Mouse (Mus musculus) limb, embryonic 15.5 days (tissue): ENCODE data around the gene Tmem135. TPM values are rescaled to one million over a fixed set of nuclear protein-coding genes. Genes with fewer than 3 reads are reported as not detected.
"Not testable (repeated sequence)": the region's sequence is repeated elsewhere in the genome, so short reads cannot be mapped to it uniquely, and the experiment has no call there.

Experiments
- ATAC-seq: fragments of 200-750 bp; cut with Nextera tagmentation; 2 replicates; pipeline ENCODE4 v1.8.0; 2017; ENCODE audit warnings: low read depth, moderate TSS enrichment; ENCODE audit not compliant: insufficient number of reproducible peaks, low FRiP score, low TSS enrichment
- H3K27ac ChIP-seq: fragments of 300-500 bp; sonication (generic); 2 replicates; pipeline ENCODE4 v1.5.1; 2015; ENCODE audit warnings: moderate library complexity, mild to moderate bottlenecking, inconsistent platforms
- H3K27me3 ChIP-seq: fragments of 300-500 bp; sonication (generic); 2 replicates; pipeline ENCODE4 v1.6.1; 2015; ENCODE audit warnings: inconsistent platforms
- H3K36me3 ChIP-seq: fragments of 300-500 bp; sonication (generic); 2 replicates; pipeline ENCODE4 v1.6.1; 2015; ENCODE audit warnings: inconsistent platforms
- H3K4me1 ChIP-seq: fragments of 300-500 bp; sonication (generic); 2 replicates; pipeline ENCODE4 v1.6.1; 2015; ENCODE audit warnings: inconsistent platforms
- H3K4me2 ChIP-seq: fragments of 300-500 bp; sonication (generic); 2 replicates; pipeline ENCODE4 v1.6.1; 2015; ENCODE audit warnings: mild to moderate bottlenecking, inconsistent platforms
- H3K4me3 ChIP-seq: fragments of 300-500 bp; sonication (generic); 2 replicates; pipeline ENCODE4 v1.5.1; 2015; ENCODE audit warnings: mild to moderate bottlenecking, inconsistent platforms
- H3K9ac ChIP-seq: fragments of 300-500 bp; sonication (generic); 2 replicates; pipeline ENCODE4 v1.6.1; 2015; ENCODE audit warnings: inconsistent platforms
- H3K9me3 ChIP-seq: fragments of 300-500 bp; sonication (generic); 2 replicates; pipeline ENCODE4 v1.6.1; 2016; ENCODE audit warnings: inconsistent platforms
- WGBS: fragments of 180-500 bp; shearing (Covaris S2); methylation state at CpG from one replicate; pipeline ENCODE4 v1.1.7; 2015; 5-methylcytosine and 5-hydroxymethylcytosine counted together
- polyA plus RNA-seq: library from polyadenylated mRNA; unstranded; fragments of >200 nt; fragmentation: Nextera tagmentation; extraction: Ambion mirVana; gene quantifications from 2 replicates; pipeline ENCODE4 v1.2.1, GENCODE M21; 2015

Gene Tmem135
- polyA plus RNA-seq, 1 experiment from 2014 or later = 19.4 TPM

DNA sequence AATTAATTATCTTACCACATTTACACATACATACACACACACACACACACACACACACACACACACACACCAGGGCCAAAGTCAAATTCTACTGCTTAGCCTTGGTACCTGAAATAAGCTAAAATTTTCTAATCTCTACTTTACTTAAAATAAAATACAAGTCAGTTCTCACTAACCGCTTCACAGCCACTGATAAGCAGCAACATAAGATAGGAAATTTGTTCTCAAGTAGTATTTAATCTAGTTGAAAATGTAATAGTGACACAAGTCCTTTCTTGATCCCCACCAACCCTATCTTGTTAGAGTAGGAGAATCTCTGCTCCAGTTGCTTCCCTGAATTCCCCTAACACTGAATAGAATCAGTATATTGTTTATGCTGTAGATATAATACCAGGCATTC is 67.6 kb downstream of the Tmem135 start:
- Histone ChIP-seq H3K27me3 (no peaks in the 10 kb centered on the region), H3K27ac (no peak overlapping the region), H3K9me3 (no peaks in the 10 kb centered on the region), H3K4me3 (no peak overlapping the region), H3K36me3 (no peaks in the 10 kb centered on the region), H3K4me2 (no peak overlapping the region), H3K4me1 (peaks cover 18% of the 10 kb centered on the region), H3K9ac (no peak overlapping the region)
- 93% methylated on average over 1 of the region's 1 CpGs for WGBS
- no peak for ATAC-seq

DNA sequence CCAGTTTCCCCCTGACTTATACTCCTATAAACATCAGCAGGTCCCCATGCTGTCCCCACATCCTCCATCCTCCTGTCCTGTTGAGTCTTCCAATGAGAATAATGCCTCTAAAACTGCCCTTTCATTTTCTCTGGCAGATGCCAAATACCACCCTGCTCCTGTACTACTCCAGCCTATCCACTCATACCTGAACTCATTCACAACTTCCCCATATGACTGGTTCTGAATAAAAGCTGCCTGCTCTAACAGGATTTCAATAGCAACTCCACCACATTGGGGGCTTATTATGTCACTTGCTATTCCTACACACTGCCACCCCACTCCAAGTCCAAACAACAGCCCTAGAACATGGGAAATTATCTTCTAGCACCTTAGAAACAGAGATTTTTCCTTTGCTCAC is 68.7 kb downstream of the Tmem135 start:
- no peak overlapping the region for H3K4me2 ChIP-seq
- ATAC-seq = no peak
- no peak overlapping the region for H3K27ac ChIP-seq
- peaks cover 18% of the 10 kb centered on the region for H3K4me1 ChIP-seq
- H3K36me3 ChIP-seq = peaks cover 3% of the 10 kb centered on the region; the same call in 1 of the 2 replicates
- no peak overlapping the region for H3K9ac ChIP-seq
- no peaks in the 10 kb centered on the region for H3K27me3 ChIP-seq
- no peak overlapping the region for H3K4me3 ChIP-seq
- H3K9me3 ChIP-seq = no peaks in the 10 kb centered on the region

DNA sequence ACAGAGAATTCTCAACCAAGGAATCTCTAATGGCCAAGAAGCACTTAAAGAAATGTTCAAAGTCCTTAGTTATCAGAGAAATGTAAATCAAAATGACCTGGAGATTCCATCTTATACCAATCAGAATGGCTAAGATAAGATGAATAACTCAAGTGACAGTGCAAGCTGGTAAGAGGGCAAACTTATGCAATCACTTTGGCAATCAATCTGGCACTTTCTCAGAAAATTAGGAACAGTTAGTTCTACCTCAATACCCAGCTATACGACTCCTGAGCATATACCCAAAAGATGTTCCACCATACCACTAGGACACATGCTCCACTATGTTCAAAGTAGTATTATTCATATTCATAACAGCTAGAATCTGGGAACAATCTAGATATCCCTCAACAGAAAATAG is 74.1 kb downstream of the Tmem135 start:
- H3K9ac ChIP-seq = no peak overlapping the region
- H3K4me1 ChIP-seq = no peaks in the 10 kb centered on the region
- WGBS = 85% methylated on average over 1 of the region's 1 CpGs
- H3K27me3 ChIP-seq = no peaks in the 10 kb centered on the region
- peaks cover 3% of the 10 kb centered on the region; the same call in 1 of the 2 replicates for H3K36me3 ChIP-seq
- H3K9me3 ChIP-seq = no peaks in the 10 kb centered on the region
- ATAC-seq = no peak
- H3K27ac ChIP-seq = no peak overlapping the region
- no peak overlapping the region for H3K4me2 ChIP-seq
- no peak overlapping the region for H3K4me3 ChIP-seq

DNA sequence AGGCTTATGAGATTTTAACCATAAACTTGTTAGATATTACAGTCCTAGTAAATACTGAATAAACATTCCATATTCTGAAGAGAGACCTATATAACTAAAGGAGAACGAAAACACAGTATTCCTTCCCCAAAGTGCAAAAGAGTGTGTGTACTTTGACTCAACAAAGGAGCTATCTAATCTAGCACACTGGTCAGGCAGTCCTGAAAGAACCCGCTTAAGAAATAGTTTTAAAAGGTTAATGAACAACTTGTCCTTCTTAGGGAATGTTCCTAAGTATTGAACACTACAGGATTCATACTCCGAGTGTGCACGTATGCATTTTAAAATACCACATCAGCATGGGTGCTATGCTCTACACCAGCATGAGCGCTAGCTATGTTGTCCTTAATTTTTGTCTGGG is 76.3 kb downstream of the Tmem135 start:
- H3K9ac ChIP-seq = no peak overlapping the region
- 93% methylated on average over 5 of the region's 5 CpGs for WGBS
- no peaks in the 10 kb centered on the region for H3K27me3 ChIP-seq
- H3K4me1 ChIP-seq = peaks cover 3% of the 10 kb centered on the region; the same call in 1 of the 2 replicates
- peaks cover 3% of the 10 kb centered on the region; the same call in 1 of the 2 replicates for H3K36me3 ChIP-seq
- ATAC-seq = no peak
- H3K4me3 ChIP-seq = no peak overlapping the region
- H3K9me3 ChIP-seq = no peaks in the 10 kb centered on the region
- no peak overlapping the region for H3K4me2 ChIP-seq
- no peak overlapping the region for H3K27ac ChIP-seq

DNA sequence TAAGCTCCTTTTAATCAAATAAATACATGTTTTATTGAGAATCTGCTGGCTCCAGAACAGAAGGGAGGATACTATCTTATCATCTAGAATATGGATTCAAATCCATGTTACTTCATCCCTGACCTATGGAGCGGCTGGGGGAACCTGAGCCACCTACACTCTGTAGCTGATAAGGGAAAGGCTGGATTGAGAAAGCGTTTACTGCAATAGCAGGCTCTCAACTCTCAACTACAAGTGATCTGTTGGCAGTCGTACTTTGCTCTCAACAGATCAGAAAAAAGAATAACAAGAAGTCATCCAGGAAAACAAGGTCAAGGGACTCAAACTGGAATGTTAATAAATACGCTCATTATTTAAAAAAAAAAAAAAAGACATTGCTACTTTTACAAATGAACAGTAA is 77.3 kb downstream of the Tmem135 start:
- peaks cover 3% of the 10 kb centered on the region; the same call in 1 of the 2 replicates for H3K4me1 ChIP-seq

DNA sequence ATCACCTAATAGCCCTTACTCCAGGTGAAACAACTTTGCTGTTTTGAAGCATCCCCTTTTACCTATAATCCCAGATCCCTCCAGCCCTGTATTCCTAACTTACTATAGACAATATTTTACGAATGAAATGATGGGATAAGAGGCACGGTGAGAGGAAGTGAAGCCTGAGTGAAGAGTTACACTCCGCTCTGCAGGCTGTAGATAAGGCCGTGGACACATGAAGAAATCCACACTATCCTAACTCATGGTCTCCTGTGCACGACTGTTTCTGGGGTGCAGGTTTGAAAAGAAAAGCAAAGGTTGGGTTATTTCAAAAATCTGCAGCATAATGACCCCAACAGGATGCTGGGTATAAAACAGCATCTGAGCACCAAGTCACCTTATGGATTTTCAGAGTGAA is 77.8 kb downstream of the Tmem135 start:
- Histone ChIP-seq H3K36me3 (peaks cover 2% of the 10 kb centered on the region; the same call in 1 of the 2 replicates), H3K9ac (no peak overlapping the region), H3K9me3 (no peaks in the 10 kb centered on the region), H3K4me2 (no peak overlapping the region), H3K27ac (no peak overlapping the region), H3K4me1 (peaks cover 3% of the 10 kb centered on the region; the same call in 1 of the 2 replicates), H3K27me3 (no peaks in the 10 kb centered on the region), H3K4me3 (no peak overlapping the region)
- WGBS = 90% methylated on average over 5 of the region's 5 CpGs
- ATAC-seq = no peak

More for the DNA sequence above, 77.3 kb downstream of the Tmem135 start:
- no peak overlapping the region for H3K4me2 ChIP-seq
- WGBS = 77% methylated on average over 4 of the region's 4 CpGs
- H3K27me3 ChIP-seq = no peaks in the 10 kb centered on the region
- no peak for ATAC-seq
- no peak overlapping the region for H3K9ac ChIP-seq
- no peaks in the 10 kb centered on the region for H3K9me3 ChIP-seq
- no peak overlapping the region for H3K27ac ChIP-seq
- no peak overlapping the region for H3K4me3 ChIP-seq
- H3K36me3 ChIP-seq = peaks cover 3% of the 10 kb centered on the region; the same call in 1 of the 2 replicates

DNA sequence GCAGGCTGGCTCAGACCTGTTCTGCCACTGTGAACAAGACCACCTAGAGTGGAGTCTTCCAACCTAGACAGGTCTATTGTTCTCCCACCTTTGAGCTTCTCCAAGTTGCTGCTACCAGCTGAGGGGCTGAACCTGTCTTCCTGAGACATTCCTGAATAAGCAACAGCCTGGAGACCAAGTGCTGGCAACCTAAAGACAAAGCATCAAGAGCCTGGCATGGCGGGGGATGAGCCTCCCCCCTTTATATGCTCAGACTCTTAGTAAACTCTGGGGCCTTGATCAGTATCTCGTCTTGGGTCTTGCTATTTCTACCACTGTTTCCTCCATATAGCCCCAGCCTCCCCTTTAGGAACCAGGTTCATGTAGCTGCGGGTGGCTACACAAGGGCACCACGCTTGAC is 81.3 kb downstream of the Tmem135 start:
- H3K4me1 ChIP-seq, H3K36me3 ChIP-seq, H3K9ac ChIP-seq, H3K4me3 ChIP-seq, H3K27me3 ChIP-seq, H3K27ac ChIP-seq, H3K9me3 ChIP-seq, ATAC-seq, H3K4me2 ChIP-seq: not testable (repeated sequence)
- 84% methylated on average over 4 of the region's 4 CpGs for WGBS

DNA sequence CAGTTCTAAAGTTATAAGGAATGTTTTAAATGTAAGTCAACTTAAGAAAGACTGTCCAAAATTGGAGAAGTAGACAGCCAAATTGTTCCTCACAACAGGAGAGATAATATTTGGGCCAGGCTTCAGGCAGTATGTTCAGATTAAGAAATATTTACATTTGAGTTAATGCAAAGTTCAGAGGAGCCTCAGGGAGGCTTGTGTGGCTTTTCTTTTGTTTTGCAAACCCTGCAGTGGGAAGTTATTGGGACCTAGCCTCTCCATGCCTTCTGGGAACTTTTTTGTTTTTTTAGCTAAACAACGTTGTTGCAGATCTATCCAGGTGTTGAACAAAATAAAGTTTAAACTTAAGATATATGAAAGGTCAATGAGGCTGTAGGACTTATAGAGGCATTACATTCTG is 84.7 kb downstream of the Tmem135 start:
- no peak for ATAC-seq
- 59% methylated on average over 1 of the region's 1 CpGs for WGBS
- no peaks in the 10 kb centered on the region for H3K36me3 ChIP-seq
- H3K4me3 ChIP-seq = no peak overlapping the region
- H3K4me1 ChIP-seq = peaks cover 3% of the 10 kb centered on the region; the same call in 1 of the 2 replicates
- no peaks in the 10 kb centered on the region for H3K27me3 ChIP-seq
- H3K27ac ChIP-seq = no peak overlapping the region
- H3K9ac ChIP-seq = no peak overlapping the region
- H3K9me3 ChIP-seq = no peaks in the 10 kb centered on the region
- H3K4me2 ChIP-seq = no peak overlapping the region

DNA sequence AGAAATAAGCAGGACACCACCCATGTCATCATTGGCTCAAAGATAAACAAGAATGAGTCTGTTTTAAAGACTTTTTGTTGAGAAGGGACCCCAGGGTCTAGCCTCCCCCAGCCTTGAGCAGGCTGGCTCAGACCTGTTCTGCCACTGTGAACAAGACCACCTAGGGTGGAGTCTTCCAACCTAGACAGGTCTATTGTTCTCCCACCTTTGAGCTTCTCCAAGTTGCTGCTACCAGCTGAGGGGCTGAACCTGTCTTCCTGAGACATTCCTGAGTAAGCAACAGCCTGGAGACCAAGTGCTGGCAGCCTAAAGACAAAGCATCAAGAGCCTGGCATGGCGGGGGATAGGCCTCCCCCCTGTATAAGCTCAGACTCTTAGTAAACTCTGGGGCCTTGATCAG is 86.9 kb downstream of the Tmem135 start:
- not testable (repeated sequence) for H3K36me3 ChIP-seq, H3K9me3 ChIP-seq, H3K4me2 ChIP-seq, H3K9ac ChIP-seq, H3K4me3 ChIP-seq, H3K4me1 ChIP-seq, H3K27ac ChIP-seq, H3K27me3 ChIP-seq, ATAC-seq
- WGBS = 92% methylated on average over 1 of the region's 1 CpGs

DNA sequence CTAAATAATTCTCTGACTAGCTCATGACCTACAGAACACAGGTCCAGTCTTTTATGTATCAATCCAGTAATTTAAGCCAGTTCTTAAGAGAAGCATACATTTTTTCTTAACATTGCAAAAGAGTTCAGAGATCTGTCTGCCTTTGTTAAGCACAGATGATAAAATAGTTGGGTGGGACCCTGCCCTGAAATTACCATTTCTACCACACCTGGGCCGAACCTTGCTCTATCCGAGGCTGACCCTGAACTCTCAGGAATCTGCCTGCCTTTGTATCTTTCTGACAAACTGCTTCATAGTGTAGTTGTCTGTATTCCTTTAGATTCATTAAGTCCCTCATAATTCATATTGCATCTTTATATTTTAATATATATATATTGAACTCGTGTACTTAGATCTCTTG is 87.9 kb downstream of the Tmem135 start:
- Histone ChIP-seq H3K9ac (no peak overlapping the region), H3K36me3 (no peaks in the 10 kb centered on the region), H3K9me3 (no peaks in the 10 kb centered on the region), H3K4me2 (no peak overlapping the region), H3K27ac (no peak overlapping the region), H3K4me3 (no peak overlapping the region), H3K27me3 (no peaks in the 10 kb centered on the region), H3K4me1 (no peaks in the 10 kb centered on the region)
- ATAC-seq = no peak
- WGBS = 90% methylated on average over 3 of the region's 3 CpGs

DNA sequence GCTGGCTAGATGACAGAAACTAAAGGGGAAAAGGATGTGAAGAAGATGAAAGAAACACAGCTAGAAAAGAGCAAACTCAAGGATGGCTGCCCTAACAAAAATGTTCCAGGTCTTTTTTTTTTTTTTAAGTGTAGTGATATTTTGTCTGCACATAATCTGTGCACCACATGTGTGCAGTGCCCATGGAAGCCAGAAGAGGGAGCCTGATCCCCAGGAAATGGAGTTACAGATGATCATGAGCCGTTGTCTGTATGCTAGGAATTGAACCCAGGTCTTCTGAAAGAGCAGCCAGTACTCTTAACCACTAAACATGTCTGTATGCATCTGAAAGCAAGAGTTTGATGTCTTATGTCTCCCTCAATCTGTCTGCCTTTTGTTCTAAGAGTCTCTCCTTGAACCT is 92.5 kb downstream of the Tmem135 start:
- Histone ChIP-seq H3K9me3 (no peaks in the 10 kb centered on the region), H3K36me3 (no peaks in the 10 kb centered on the region), H3K27ac (no peak overlapping the region), H3K4me3 (no peak overlapping the region), H3K4me2 (no peak overlapping the region), H3K9ac (no peak overlapping the region), H3K27me3 (no peaks in the 10 kb centered on the region), H3K4me1 (no peaks in the 10 kb centered on the region)
- 93% methylated on average over 1 of the region's 1 CpGs for WGBS
- ATAC-seq = no peak

DNA sequence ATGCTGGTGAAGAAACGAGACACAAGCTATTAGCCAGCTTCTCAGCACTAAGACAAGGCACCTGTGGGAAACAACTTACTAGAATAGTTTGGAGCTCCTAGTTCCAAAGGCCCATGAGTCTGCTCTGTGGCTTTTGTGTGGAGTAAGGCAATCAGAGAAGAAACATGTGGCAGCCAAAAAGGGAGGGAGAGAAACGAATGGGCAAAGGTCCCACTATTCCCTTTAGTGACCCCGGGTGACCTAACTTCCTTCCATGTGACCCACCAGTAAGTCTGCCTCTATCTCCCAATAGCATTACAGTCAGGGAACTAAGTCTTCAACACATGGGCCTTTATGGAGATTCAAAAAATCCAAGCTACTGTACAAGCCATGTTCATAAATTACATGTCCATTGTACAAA is 95.1 kb downstream of the Tmem135 start:
- ATAC-seq = no peak
- H3K27me3 ChIP-seq = no peaks in the 10 kb centered on the region
- H3K9ac ChIP-seq = no peak overlapping the region
- no peaks in the 10 kb centered on the region for H3K4me1 ChIP-seq
- no peak overlapping the region for H3K4me3 ChIP-seq
- peaks cover 4% of the 10 kb centered on the region; the same call in 1 of the 2 replicates for H3K36me3 ChIP-seq
- no peak overlapping the region for H3K4me2 ChIP-seq
- H3K27ac ChIP-seq = no peak overlapping the region
- no peaks in the 10 kb centered on the region for H3K9me3 ChIP-seq
- 70% methylated on average over 3 of the region's 3 CpGs for WGBS

DNA sequence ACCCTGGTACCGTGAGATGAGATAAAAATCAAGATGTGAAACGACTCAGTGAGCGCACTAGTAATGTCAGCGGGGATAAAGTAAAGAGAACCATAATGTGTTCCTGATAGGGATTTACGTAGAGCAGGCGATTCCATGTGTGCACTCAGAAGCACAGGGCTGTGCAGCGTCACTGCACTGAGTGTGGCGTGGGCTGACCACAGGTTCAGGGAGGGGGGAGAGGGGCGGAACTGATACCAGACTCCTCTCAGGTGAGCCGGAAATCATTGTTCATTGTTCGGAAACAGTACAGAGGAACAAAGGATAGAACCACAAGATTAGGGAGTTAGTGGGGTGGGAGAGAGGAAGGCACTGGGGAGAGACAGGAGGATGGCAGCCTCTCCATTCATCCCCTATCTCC is 95.8 kb downstream of the Tmem135 start:
- Histone ChIP-seq H3K9me3 (no peaks in the 10 kb centered on the region), H3K27ac (no peak overlapping the region), H3K4me3 (no peak overlapping the region), H3K9ac (no peak overlapping the region), H3K4me2 (no peak overlapping the region), H3K4me1 (no peaks in the 10 kb centered on the region), H3K27me3 (no peaks in the 10 kb centered on the region), H3K36me3 (peaks cover 6% of the 10 kb centered on the region; the same call in 1 of the 2 replicates)
- 83% methylated on average over 11 of the region's 11 CpGs for WGBS
- ATAC-seq = no peak
